16 mouse cellular contexts compared by ENCODE assay signal in the genomic region with DNA sequence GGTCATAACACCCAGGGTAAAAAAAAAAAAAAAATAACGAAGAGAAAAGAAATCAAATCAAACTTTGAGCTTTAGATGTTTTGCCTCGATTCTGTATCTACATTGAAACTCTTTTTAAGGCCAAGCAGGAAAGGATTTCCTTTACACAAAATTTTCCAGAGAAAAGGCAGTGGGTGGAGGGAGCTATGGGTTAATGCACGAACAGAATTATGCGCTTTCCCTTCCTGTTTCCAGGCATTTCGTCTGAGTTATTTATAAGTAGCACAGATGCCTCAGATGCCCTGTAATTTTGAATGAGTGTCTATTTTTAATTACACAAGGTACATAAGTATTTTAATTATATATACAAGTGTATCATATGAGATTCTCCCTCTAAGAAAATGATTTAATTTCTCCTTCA.
DNase-seq lines count a peak whose midpoint lies in the region.
"Had no signal": no experiment of that assay in that cellular context is flagged by ENCODE, and none has a peak within 500 bp of the region (broad histone marks: within the 10 kb centered on the region; RNA-seq: fewer than 3 reads in every experiment).

No protein-coding gene starts in this region.

- intact Hi-C loops in left cerebral cortex, postnatal 14 days (cut with DNase I) = no loop called here

- peak; percentile 4 to 49 for DNase-seq in left cerebral cortex, postnatal 14 days (ENCODE audit: low spot score in 2 of 2)
- DNase-seq in left cerebral cortex, adult 18-20 months (ENCODE audit: low spot score in 2 of 2) = no peak
- DNase-seq in right cerebral cortex, adult 18-20 months = peak; percentile 8
- DNase-seq in right cerebral cortex, adult 2 months (ENCODE audit: low spot score in 2 of 2) = no peak
- DNase-seq in telencephalon, adult 2 months (ENCODE audit: low read depth, low spot score) = peak; percentile 32
- DNase-seq in layer of hippocampus, adult 11-12 months (ENCODE audit: low spot score) = no peak
- DNase-seq: adrenal gland, adult 2 months; adrenal gland, postnatal 14 days; adrenal gland, postnatal 36 days; cerebellum, adult 11 months; cerebellum, adult 18-20 months; cerebellum, adult 8-10 months; cerebellum, adult 9-11 months; cerebellum, postnatal 14 days; cerebellum, postnatal 36 days; embryo, embryonic 11 days had no signal

Comparison
In these comparisons a context has a peak if more than half of its experiments do, and no peak if none do; other contexts are left out.
1. DNase-seq: peak in left cerebral cortex, postnatal 14 days (2 of 2), right cerebral cortex, adult 18-20 months (single experiment) and telencephalon, adult 2 months (single experiment); none in left cerebral cortex, adult 18-20 months (0 of 2), right cerebral cortex, adult 2 months (0 of 2) and layer of hippocampus, adult 11-12 months (single experiment).